Mouse (Mus musculus) CH12.LX (cell line): ENCODE results near the gene Krtap27-1.

ENCODE experiments used
- CTCF ChIP-seq, 2 experiments: IDR thresholded peaks in 1 of 2; conservative IDR thresholded peaks in 1 of 2; 2 replicates each; pipeline ENCODE4 v1.5.1; 2011 to 2012; ENCODE audit warnings: low read depth in 2 of 2, low read length in 2 of 2, improper control_type of control experiment in 1 of 2, inconsistent platforms in 1 of 2, mild to moderate bottlenecking in 1 of 2, moderate library complexity in 1 of 2
- EP300 ChIP-seq: IDR thresholded peaks from 2 replicates; pipeline ENCODE4 v1.6.1; 2011; ENCODE audit warnings: low read length, improper control_type of control experiment

DNA sequence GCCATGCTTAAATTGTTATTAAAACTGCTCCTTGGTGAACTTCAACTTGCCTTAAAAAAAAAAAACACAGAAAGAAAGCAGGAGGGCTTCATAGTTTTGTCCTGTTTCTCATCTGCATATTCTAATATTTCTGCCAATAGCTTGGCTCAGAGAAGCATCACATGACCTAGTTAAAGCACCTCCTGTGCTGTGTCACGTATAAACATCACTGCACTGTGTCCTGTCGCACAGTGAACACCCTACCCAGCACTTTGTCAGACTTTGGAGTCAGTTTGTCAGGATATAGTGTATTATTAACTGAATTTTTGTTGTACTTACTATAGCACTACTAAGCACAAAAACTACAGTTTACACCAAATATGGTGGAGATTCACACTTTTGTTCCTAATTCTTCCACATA lies 19.5 kb downstream of the Krtap27-1 start:
- TF ChIP-seq CTCF (conservative IDR thresholded peaks at IDR 0.05 in 1 of 2, IDR thresholded peaks at IDR 0.05 in 1 of 2; ENCODE audit: low read depth in 2 of 2, low read length in 2 of 2) (no peak), EP300 (no peak)
